28 mouse cellular contexts compared by ENCODE assay signal in genomic region chr4:98918204-98918603, GRCm38 (mm10). TPM values are rescaled to one million over a fixed set of nuclear protein-coding genes. Genes with fewer than 3 reads are reported as not detected.
DNase-seq lines count a peak whose midpoint lies in the region; ATAC-seq lines count a peak whose summit lies in the region.
"Had no signal": no experiment of that assay in that cellular context is flagged by ENCODE, and none has a peak within 500 bp of the region (broad histone marks: within the 10 kb centered on the region; RNA-seq: fewer than 3 reads in every experiment).

No protein-coding gene starts in this region.

- H3K27ac ChIP-seq in stomach, embryonic 15.5 days: no peak overlapping the region
- no peak overlapping the region for H3K27ac ChIP-seq in heart, embryonic 12.5 days (ENCODE audit: poor library complexity, severe bottlenecking)
- H3K27ac ChIP-seq: embryonic facial prominence, embryonic 12.5 days; embryonic facial prominence, embryonic 15.5 days; heart, adult 2 months; heart, embryonic 15.5 days; hindbrain, embryonic 10.5 days; hindbrain, embryonic 14.5 days; hindbrain, postnatal 0 days had no signal

- H3K9ac ChIP-seq in stomach, embryonic 15.5 days: no peak overlapping the region
- H3K9ac ChIP-seq in heart, embryonic 12.5 days: no peak overlapping the region
- H3K9ac ChIP-seq: embryonic facial prominence, embryonic 12.5 days; embryonic facial prominence, embryonic 15.5 days; forebrain, postnatal 0 days; heart, embryonic 15.5 days; hindbrain, embryonic 14.5 days had no signal

- DNase-seq in heart, adult 11 months: peak; percentile 6
- no peak for DNase-seq in heart, adult 9 months (ENCODE audit: low spot score in 2 of 2)
- peak; percentile 45 for DNase-seq in large intestine, adult 2 months (ENCODE audit: low read depth, low spot score)
- DNase-seq in yolk sac, embryonic 10.5 days (ENCODE audit: low spot score): peak; percentile 79
- no peak for DNase-seq in frontal cortex, postnatal 25 days (ENCODE audit: low spot score in 2 of 2)
- no peak for DNase-seq in spleen, postnatal 36 days (ENCODE audit: low spot score in 2 of 2)
- DNase-seq: adrenal gland, postnatal 10 days; adrenal gland, postnatal 36 days; cerebellum, adult 18-20 months; cerebellum, adult 9-10 months; cerebellum, postnatal 14 days; forebrain, postnatal 0 days; gastrocnemius, postnatal 25 days; heart, adult 2 months; heart, postnatal 10 days; heart, postnatal 36 days had no signal

- ATAC-seq in stomach, embryonic 15.5 days (ENCODE audit: insufficient read depth, low FRiP score, low read depth): peak; percentile 6; the same call in 1 of the 2 replicates
- no peak for ATAC-seq in heart, embryonic 12.5 days (ENCODE audit: insufficient number of reproducible peaks, low FRiP score)
- ATAC-seq: forebrain, embryonic 14.5 days; forebrain, postnatal 0 days; hindbrain, postnatal 0 days; Patski had no signal

- 50% methylated on average over 1 of the region's 1 CpGs for WGBS in large intestine, adult 2 months
- WGBS in stomach, embryonic 15.5 days: 80% methylated on average over 1 of the region's 1 CpGs
- 74% methylated on average over 1 of the region's 1 CpGs for WGBS in heart, embryonic 12.5 days

- H3K36me3 ChIP-seq in stomach, embryonic 15.5 days: no peaks in the 10 kb centered on the region
- no peaks in the 10 kb centered on the region for H3K36me3 ChIP-seq in heart, embryonic 12.5 days
- H3K36me3 ChIP-seq: embryonic facial prominence, embryonic 12.5 days; embryonic facial prominence, embryonic 15.5 days; G1E; heart, embryonic 15.5 days; hindbrain, embryonic 10.5 days had no signal

- H3K27me3 ChIP-seq in stomach, embryonic 15.5 days (replicated peaks): no peaks in the 10 kb centered on the region
- H3K27me3 ChIP-seq in heart, embryonic 12.5 days (replicated peaks): no peaks in the 10 kb centered on the region
- H3K27me3 ChIP-seq: embryonic facial prominence, embryonic 12.5 days; embryonic facial prominence, embryonic 15.5 days; heart, embryonic 15.5 days; Patski had no signal

- no peaks in the 10 kb centered on the region for H3K9me3 ChIP-seq in stomach, embryonic 15.5 days
- no peaks in the 10 kb centered on the region for H3K9me3 ChIP-seq in heart, embryonic 12.5 days (replicated peaks)
- H3K9me3 ChIP-seq: embryonic facial prominence, embryonic 12.5 days; embryonic facial prominence, embryonic 15.5 days; G1E; heart, embryonic 15.5 days; hindbrain, embryonic 10.5 days had no signal

- H3K4me3 ChIP-seq in stomach, embryonic 15.5 days (replicated peaks): no peak overlapping the region
- H3K4me3 ChIP-seq in heart, embryonic 12.5 days: no peak overlapping the region
- H3K4me3 ChIP-seq: embryonic facial prominence, embryonic 12.5 days; embryonic facial prominence, embryonic 15.5 days; heart, adult 2 months; heart, embryonic 15.5 days; hindbrain, embryonic 10.5 days had no signal

- H3K4me2 ChIP-seq in stomach, embryonic 15.5 days: no peak overlapping the region
- no peak overlapping the region for H3K4me2 ChIP-seq in heart, embryonic 12.5 days
- H3K4me2 ChIP-seq: embryonic facial prominence, embryonic 12.5 days; embryonic facial prominence, embryonic 15.5 days; heart, embryonic 11.5 days; heart, embryonic 15.5 days; hindbrain, embryonic 14.5 days had no signal

- H3K4me1 ChIP-seq in stomach, embryonic 15.5 days: no peaks in the 10 kb centered on the region
- H3K4me1 ChIP-seq in heart, embryonic 12.5 days (replicated peaks): 0 out of 2 replicates have a peak, but pooled peaks cover 4% of the 10 kb centered on the region
- H3K4me1 ChIP-seq: embryonic facial prominence, embryonic 12.5 days had no signal

RNA-seq across cellular contexts. Expression of gene Usp1, which starts 5.4 kb away (rescaled TPM):
- 14.7 and 29.3 TPM in 2 replicates for polyA plus RNA-seq in large intestine, adult 2 months (2012; rRNA removed)
- 95.1 and 103 TPM in 2 replicates for polyA plus RNA-seq in stomach, embryonic 15.5 days (2015; fragmentation: Nextera tagmentation; extraction: Ambion mirVana)
- polyA plus RNA-seq in heart, embryonic 12.5 days (2016; fragmentation: Nextera tagmentation; extraction: Ambion mirVana): 56.0 and 65.6 TPM in 2 replicates

Comparison
In these comparisons a context has a peak if more than half of its experiments do, and no peak if none do; other contexts are left out.
1. DNase-seq: peak in heart, adult 11 months (single experiment), large intestine, adult 2 months (single experiment) and yolk sac, embryonic 10.5 days (single experiment); none in heart, adult 9 months (0 of 2), frontal cortex, postnatal 25 days (0 of 2) and spleen, postnatal 36 days (0 of 2).